Mouse (Mus musculus) lung, adult 2 months (tissue): ENCODE measurements at regions not wholly inside any gene's neighbourhood (a gene's known extent, or its start where the extent isn't known, plus 50 kb on each side); places are given as distances from the start of the nearest gene placed in this dataset.

Source experiments
- CTCF ChIP-seq: fragments of 200-500 bp; IDR thresholded peaks from 2 replicates; pipeline ENCODE4 v1.5.1; 2011; ENCODE audit warnings: mild to moderate bottlenecking, low read length, control low read depth; ENCODE audit not compliant: insufficient read depth
- POLR2A ChIP-seq: fragments of 200-500 bp; IDR thresholded peaks from 2 replicates; pipeline ENCODE4 v1.6.1; 2011; ENCODE audit warnings: low read depth, mild to moderate bottlenecking, control low read depth, low read length, borderline replicate concordance; ENCODE audit errors: extremely low read depth

DNA sequence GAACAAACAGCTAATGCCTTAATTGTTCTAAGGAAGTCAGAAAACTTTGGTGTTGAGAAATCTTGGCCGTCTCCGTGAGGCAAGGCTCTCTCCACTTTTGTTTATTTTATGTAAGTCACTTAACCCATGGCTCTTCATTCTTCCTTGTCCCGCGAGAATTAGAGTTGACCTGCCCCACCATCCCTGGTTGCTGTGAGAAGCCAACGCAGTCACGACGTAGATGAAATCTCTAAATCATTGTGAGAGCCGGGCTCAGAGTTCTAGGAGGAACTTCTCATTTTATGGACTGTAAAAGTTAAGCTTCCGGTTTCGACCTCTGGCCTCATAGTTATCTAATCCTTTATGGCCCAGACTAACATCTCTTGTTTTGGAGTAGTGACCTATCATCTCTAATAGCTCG, 176.6 kb downstream of the Usp46 start:
- TF ChIP-seq CTCF (no peak), POLR2A (no peak)
